Mouse (Mus musculus): ENCODE measurements around the gene Psme1. TPM values are rescaled to one million over a fixed set of nuclear protein-coding genes. Genes with fewer than 3 reads are reported as not detected.

The Psme1 gene
- polyA plus RNA-seq, 1 experiment from 2014 or later: 112 TPM

DNA sequence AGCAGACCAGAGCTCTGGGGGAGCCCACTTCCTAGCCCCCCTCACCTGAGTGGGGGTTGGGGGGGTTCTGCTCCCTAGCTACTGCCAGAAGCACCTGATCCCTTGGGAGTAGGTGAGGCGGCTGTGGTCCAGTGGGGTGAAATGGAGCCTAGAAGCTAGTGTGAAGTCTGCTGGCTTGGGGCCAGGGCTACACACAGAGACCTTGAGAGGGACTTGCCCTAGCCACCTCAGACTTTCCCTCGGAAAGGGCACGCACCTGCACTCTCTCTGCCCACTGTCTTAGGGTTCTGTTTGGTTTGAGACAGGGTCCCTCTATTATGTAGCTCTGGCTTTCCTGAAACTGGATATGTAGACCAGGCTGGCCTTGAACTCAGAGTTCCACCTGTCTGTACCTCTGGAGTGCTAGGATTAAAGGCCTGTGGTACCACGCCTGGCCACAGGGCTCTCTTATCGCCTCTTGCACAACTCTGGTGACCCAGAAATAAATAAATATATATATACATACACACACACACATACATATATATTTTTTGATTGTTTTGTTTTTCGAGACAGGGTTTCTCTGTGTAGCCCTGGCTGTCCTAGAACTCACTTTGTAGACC is 846 bp downstream of the Psme1 start:
- ATAC-seq (ENCODE audit: insufficient read depth, low FRiP score, low TSS enrichment): 0 out of 2 replicates have a peak, but pooled peaks have one; percentile 15
- peak overlapping the region; percentile 89 for H3K4me2 ChIP-seq (ENCODE audit: low read depth)
- H3K9ac ChIP-seq (ENCODE audit: low read length): peak overlapping the region; percentile 88
- H3K9me3 ChIP-seq (ENCODE audit: control insufficient read depth, low read length): no peaks in the 10 kb centered on the region
- peaks cover 8% of the 10 kb centered on the region; the same call in 1 of the 2 replicates for H3K4me1 ChIP-seq (ENCODE audit: control insufficient read depth, insufficient read depth, low read length)
- H3K27ac ChIP-seq (ENCODE audit: low read depth, low read length): peak overlapping the region; percentile 36
- 39% methylated on average over 6 of the region's 6 CpGs for WGBS
- DNase-seq (ENCODE audit: low spot score): no peak
- no peaks in the 10 kb centered on the region for H3K27me3 ChIP-seq (ENCODE audit: control insufficient read depth, insufficient read depth, low read length)
- H3K36me3 ChIP-seq (ENCODE audit: control insufficient read depth, insufficient read depth, low read length): no peaks in the 10 kb centered on the region
- H3K4me3 ChIP-seq (ENCODE audit: low read depth, low read length): peak overlapping the region; percentile 68

DNA sequence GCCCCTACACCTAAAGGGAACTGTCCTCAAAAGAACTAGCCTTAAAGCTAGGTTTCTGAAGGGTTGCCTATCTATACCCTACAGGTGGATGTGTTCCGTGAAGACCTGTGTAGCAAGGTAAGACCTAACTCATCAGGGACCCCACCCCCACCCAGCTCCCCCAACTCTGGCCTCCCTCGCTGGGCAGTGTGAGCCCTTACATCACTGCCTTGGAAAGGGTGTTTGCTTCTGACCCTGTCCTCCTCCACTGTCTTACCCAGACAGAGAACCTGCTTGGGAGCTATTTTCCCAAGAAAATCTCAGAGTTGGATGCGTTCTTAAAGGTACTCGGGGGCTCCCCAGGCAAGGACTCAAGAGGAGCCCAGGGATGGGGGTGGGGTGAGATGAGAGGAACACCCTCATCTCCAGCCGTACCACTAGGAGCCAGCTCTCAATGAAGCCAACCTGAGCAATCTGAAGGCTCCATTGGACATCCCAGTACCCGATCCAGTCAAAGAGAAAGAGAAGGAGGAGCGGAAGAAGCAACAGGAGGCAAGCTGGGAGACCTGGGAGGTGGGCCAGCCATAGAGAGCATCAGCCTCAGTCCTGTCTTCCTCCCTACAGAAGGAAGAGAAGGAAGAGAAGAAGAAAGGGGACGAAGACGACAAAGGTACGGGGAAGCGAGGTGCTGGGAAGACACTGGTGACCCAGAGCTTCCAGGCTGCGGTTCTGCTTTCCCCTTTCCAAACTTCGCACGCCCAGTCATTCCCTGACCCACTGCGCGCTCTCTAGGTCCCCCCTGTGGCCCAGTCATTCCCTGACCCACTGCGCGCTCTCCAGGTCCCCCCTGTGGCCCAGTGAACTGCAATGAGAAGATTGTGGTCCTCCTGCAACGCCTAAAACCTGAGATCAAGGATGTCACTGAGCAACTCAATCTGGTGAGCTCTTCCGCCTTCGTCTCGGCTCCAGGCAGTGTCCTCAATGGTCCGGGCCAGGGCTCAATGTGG is 1.9 kb downstream of the Psme1 start:
- Histone ChIP-seq H3K9ac (ENCODE audit: low read length) (no peak overlapping the region), H3K27me3 (ENCODE audit: control insufficient read depth, insufficient read depth, low read length) (no peaks in the 10 kb centered on the region), H3K4me1 (ENCODE audit: control insufficient read depth, insufficient read depth, low read length) (peaks cover 13% of the 10 kb centered on the region), H3K27ac (ENCODE audit: low read depth, low read length) (no peak overlapping the region), H3K4me3 (ENCODE audit: low read depth, low read length) (no peak overlapping the region), H3K36me3 (ENCODE audit: control insufficient read depth, insufficient read depth, low read length) (no peaks in the 10 kb centered on the region), H3K9me3 (ENCODE audit: control insufficient read depth, low read length) (no peaks in the 10 kb centered on the region), H3K4me2 (ENCODE audit: low read depth) (no peak overlapping the region)
- WGBS: 85% methylated on average over 23 of the region's 23 CpGs
- ATAC-seq (ENCODE audit: insufficient read depth, low FRiP score, low TSS enrichment): no peak
- DNase-seq (ENCODE audit: low spot score): no peak

DNA sequence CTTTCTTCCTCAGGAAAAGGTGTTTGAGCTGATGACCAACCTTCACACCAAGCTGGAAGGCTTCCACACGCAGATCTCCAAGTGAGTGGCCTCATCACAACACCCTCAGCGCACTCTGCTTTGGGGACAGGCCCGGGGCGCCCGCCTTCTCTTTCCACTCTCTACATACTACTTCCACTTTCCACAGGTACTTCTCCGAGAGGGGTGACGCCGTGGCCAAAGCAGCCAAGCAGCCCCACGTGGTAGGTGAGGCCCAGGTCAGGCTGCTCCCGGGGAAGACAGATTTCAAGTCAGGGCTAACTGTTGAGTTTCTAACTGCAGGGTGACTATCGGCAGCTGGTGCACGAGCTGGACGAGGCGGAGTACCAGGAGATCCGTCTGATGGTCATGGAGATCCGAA is 2.8 kb downstream of the Psme1 start:
- Histone ChIP-seq H3K4me2 (ENCODE audit: low read depth) (no peak overlapping the region), H3K27me3 (ENCODE audit: control insufficient read depth, insufficient read depth, low read length) (no peaks in the 10 kb centered on the region), H3K4me3 (ENCODE audit: low read depth, low read length) (no peak overlapping the region), H3K4me1 (ENCODE audit: control insufficient read depth, insufficient read depth, low read length) (peaks cover 16% of the 10 kb centered on the region), H3K9ac (ENCODE audit: low read length) (no peak overlapping the region), H3K9me3 (ENCODE audit: control insufficient read depth, low read length) (no peaks in the 10 kb centered on the region), H3K27ac (ENCODE audit: low read depth, low read length) (no peak overlapping the region), H3K36me3 (ENCODE audit: control insufficient read depth, insufficient read depth, low read length) (no peaks in the 10 kb centered on the region)
- ATAC-seq (ENCODE audit: insufficient read depth, low FRiP score, low TSS enrichment) (no peak), DNase-seq (ENCODE audit: low spot score) (no peak)
- 95% methylated on average over 16 of the region's 16 CpGs for WGBS

DNA sequence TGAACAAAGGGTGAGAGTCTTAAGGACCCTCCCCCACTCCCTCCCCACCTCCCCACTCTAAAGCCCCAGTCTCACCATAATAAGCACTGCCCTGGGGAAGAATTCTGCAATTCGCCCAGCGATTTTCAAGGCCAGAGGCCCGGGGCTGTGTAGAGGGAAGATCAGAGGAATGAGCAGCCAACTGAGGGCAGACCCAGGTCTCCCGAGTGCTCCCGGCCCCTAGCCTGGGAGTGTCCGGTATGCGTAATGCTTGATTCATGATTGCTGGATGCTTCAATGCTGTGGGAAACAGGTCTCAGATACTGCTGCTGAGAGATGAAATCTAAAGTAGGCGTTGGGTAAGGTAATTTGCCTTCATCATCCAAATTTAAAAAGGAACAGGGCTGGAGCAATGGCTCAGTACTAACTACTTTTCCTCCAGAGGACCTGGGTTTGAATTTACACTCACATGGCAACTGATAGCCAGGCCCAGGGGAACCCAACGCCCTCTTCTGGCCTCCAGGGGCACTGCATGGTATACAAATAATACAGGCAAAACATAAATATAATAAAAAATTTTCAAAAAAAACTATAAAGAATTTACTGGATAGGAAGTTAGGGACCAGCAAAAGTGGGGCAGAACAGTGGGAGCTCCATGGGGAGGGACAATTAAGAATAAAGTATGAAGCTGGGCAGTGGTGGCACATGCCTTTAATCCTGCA is 4.2 kb downstream of the Psme1 start:
- Histone ChIP-seq H3K9me3 (ENCODE audit: control insufficient read depth, low read length) (no peaks in the 10 kb centered on the region), H3K36me3 (ENCODE audit: control insufficient read depth, insufficient read depth, low read length) (no peaks in the 10 kb centered on the region), H3K4me1 (ENCODE audit: control insufficient read depth, insufficient read depth, low read length) (peaks cover 16% of the 10 kb centered on the region), H3K27me3 (ENCODE audit: control insufficient read depth, insufficient read depth, low read length) (no peaks in the 10 kb centered on the region), H3K9ac (ENCODE audit: low read length) (no peak overlapping the region), H3K4me2 (ENCODE audit: low read depth) (no peak overlapping the region), H3K27ac (ENCODE audit: low read depth, low read length) (no peak overlapping the region), H3K4me3 (ENCODE audit: low read depth, low read length) (no peak overlapping the region)
- DNase-seq (ENCODE audit: low spot score): no peak
- no peak for ATAC-seq (ENCODE audit: insufficient read depth, low FRiP score, low TSS enrichment)
- WGBS: 79% methylated on average over 9 of the region's 9 CpGs

DNA sequence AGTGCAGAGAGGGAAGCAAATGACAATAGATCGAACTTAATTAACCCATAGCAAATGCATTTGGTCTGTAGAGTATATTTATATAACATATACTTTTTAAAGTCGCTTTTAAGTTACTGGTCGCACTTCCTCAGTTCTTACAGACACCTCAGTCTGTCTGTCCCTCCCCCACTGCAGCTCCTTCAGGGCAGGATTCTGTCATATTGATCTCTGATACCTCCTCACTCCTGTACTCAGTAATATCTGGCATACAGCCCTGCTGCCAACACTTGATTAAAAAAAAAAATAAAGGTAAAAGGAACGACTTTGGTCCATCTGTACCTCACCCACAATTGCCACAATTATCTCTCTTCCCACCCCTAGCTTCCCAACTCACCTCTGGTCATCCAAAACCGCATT is 6.4 kb downstream of the Psme1 start:
- Histone ChIP-seq H3K4me1 (ENCODE audit: control insufficient read depth, insufficient read depth, low read length) (peaks cover 10% of the 10 kb centered on the region; the same call in 1 of the 2 replicates), H3K27ac (ENCODE audit: low read depth, low read length) (no peak overlapping the region), H3K4me2 (ENCODE audit: low read depth) (peak overlapping the region; percentile 76), H3K4me3 (ENCODE audit: low read depth, low read length) (peak overlapping the region; percentile 45), H3K27me3 (ENCODE audit: control insufficient read depth, insufficient read depth, low read length) (no peaks in the 10 kb centered on the region), H3K36me3 (ENCODE audit: control insufficient read depth, insufficient read depth, low read length) (no peaks in the 10 kb centered on the region), H3K9ac (ENCODE audit: low read length) (no peak overlapping the region), H3K9me3 (ENCODE audit: control insufficient read depth, low read length) (no peaks in the 10 kb centered on the region)
- no peak for ATAC-seq (ENCODE audit: insufficient read depth, low FRiP score, low TSS enrichment)
- DNase-seq (ENCODE audit: low spot score): no peak
- 34% methylated on average over 5 of the region's 5 CpGs for WGBS

DNA sequence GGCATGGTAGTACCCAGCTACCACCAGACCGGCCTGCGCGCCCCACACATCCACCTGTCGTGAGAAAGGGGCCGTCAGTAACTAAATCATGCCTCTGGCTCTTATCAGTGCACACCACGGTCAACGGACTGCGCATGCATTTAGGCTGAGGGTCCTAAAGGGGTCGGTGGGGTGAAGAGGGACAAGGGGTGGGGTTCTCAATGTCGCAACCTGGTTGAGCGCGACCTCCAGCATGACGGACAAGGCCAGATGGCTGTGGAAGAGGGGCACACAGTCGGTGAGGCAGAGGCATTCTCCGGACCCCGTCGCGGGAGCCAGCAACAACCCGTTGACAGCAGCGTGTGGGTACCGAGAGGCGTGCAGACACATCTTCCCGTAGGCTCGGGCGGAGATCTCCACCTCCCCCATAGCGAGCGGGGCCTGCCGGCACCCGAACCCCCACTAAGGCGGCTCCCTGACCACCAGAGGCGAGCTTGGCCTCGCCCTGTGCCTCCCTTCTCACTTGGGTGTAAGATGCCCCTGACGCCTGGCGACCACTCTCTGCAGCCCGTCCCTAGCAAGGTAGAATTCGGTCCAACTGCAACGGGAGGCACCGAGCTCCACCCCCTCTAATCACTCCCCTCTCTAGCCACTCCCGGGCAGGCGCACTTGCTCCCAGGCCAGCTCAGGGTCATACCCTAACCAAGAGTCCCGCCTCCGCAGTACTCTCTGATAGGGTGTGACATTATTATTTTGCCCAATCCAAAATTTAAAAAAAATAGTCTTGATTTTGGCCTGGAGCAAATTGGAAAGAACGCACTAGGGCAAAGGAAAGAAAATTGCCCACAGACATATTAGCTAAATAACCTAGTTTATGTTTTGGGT is 7.0 kb downstream of the Psme1 start, which contains the start of gene Emc9:
TSS of gene Emc9 (minus strand) at position 601 of the 864 bp plus-strand sequence.
- peaks cover 8% of the 10 kb centered on the region; the same call in 1 of the 2 replicates for H3K4me1 ChIP-seq (ENCODE audit: control insufficient read depth, insufficient read depth, low read length)
- H3K4me2 ChIP-seq (ENCODE audit: low read depth): peak within 1 kb of the TSS; percentile 76
- WGBS: 2% methylated on average over 43 of the region's 43 CpGs
- no peaks in the 10 kb centered on the region for H3K9me3 ChIP-seq (ENCODE audit: control insufficient read depth, low read length)
- ATAC-seq (ENCODE audit: insufficient read depth, low FRiP score, low TSS enrichment) (peak; percentile 67; the same call in 1 of the 2 replicates), DNase-seq (ENCODE audit: low spot score) (peak; percentile 48)
- H3K27ac ChIP-seq (ENCODE audit: low read depth, low read length): 0 out of 2 replicates have a peak within 1 kb of the TSS, but pooled peaks have one; percentile 17
- no peaks in the 10 kb centered on the region for H3K27me3 ChIP-seq (ENCODE audit: control insufficient read depth, insufficient read depth, low read length)
- peak within 1 kb of the TSS; percentile 54 for H3K9ac ChIP-seq (ENCODE audit: low read length)
- H3K4me3 ChIP-seq (ENCODE audit: low read depth, low read length): peak within 1 kb of the TSS; percentile 45
- H3K36me3 ChIP-seq (ENCODE audit: control insufficient read depth, insufficient read depth, low read length): no peaks in the 10 kb centered on the region

DNA sequence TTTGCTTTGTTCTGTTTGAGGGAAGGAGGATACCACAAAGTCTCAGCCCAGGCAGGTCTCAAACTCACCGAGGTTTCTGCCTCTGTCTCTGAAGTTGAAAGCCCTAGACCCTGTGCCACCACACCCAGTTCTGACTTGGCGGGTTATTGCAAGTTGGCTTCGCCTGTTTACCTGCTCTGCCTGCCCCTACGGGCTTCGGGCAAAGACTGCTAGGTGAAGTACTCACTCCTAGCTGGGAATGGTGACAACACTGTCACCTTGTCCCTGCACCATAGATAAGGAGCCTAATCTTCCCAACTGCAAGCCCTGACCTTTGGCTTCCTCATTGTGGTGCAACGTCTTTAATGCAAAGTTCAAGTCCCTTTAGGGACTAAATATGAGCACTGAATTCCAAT is 7.6 kb downstream of the Psme1 start:
- no peaks in the 10 kb centered on the region for H3K36me3 ChIP-seq (ENCODE audit: control insufficient read depth, insufficient read depth, low read length)
- no peak overlapping the region for H3K27ac ChIP-seq (ENCODE audit: low read depth, low read length)
- ATAC-seq (ENCODE audit: insufficient read depth, low FRiP score, low TSS enrichment): no peak
- DNase-seq (ENCODE audit: low spot score): no peak
- no peaks in the 10 kb centered on the region for H3K27me3 ChIP-seq (ENCODE audit: control insufficient read depth, insufficient read depth, low read length)
- H3K9me3 ChIP-seq (ENCODE audit: control insufficient read depth, low read length): no peaks in the 10 kb centered on the region
- peaks cover 8% of the 10 kb centered on the region; the same call in 1 of the 2 replicates for H3K4me1 ChIP-seq (ENCODE audit: control insufficient read depth, insufficient read depth, low read length)
- H3K4me3 ChIP-seq (ENCODE audit: low read depth, low read length): no peak overlapping the region
- no peak overlapping the region for H3K4me2 ChIP-seq (ENCODE audit: low read depth)
- 65% methylated on average over 6 of the region's 6 CpGs for WGBS
- no peak overlapping the region for H3K9ac ChIP-seq (ENCODE audit: low read length)

DNA sequence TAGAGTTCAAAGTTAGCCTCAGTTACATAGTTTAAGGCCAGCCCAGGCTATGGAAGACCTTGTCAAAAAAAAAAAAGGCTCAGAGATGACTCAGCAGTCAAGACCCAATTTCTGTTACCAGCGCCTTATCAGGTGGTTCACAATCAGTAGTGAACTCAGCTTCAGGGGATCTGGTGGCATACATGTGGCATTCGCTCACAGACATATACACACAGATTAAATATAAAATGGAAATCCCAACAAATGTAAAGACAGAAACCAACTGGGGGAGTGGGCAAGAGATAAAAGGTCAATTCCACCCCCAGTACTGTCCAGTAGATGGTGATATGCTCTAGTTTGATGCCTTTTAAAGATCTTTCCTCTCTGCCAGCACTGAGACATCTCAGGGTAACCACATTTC is 8.2 kb downstream of the Psme1 start:
- Histone ChIP-seq H3K27me3 (ENCODE audit: control insufficient read depth, insufficient read depth, low read length) (no peaks in the 10 kb centered on the region), H3K9me3 (ENCODE audit: control insufficient read depth, low read length) (no peaks in the 10 kb centered on the region), H3K4me2 (ENCODE audit: low read depth) (no peak overlapping the region), H3K9ac (ENCODE audit: low read length) (no peak overlapping the region), H3K4me1 (ENCODE audit: control insufficient read depth, insufficient read depth, low read length) (peaks cover 8% of the 10 kb centered on the region; the same call in 1 of the 2 replicates), H3K36me3 (ENCODE audit: control insufficient read depth, insufficient read depth, low read length) (no peaks in the 10 kb centered on the region), H3K4me3 (ENCODE audit: low read depth, low read length) (no peak overlapping the region), H3K27ac (ENCODE audit: low read depth, low read length) (no peak overlapping the region)
- 81% methylated on average over 2 of the region's 2 CpGs for WGBS
- no peak for DNase-seq (ENCODE audit: low spot score)
- ATAC-seq (ENCODE audit: insufficient read depth, low FRiP score, low TSS enrichment): no peak
